Mouse (Mus musculus) liver, embryonic 14.5 days (tissue): ENCODE measurements around the gene Adam19.

Source experiments
- CTCF ChIP-seq: IDR thresholded peaks from 2 replicates; pipeline ENCODE4 v1.5.1; 2016; ENCODE audit warnings: antibody characterized with exemption, low read depth, control low read depth
- EP300 ChIP-seq: IDR thresholded peaks from 2 replicates; pipeline ENCODE4 v1.6.1; 2016; ENCODE audit warnings: antibody characterized with exemption, low read depth

- no peak for TF ChIP-seq CTCF
- TF ChIP-seq EP300 = no peak
Observed at GRCm38 (mm10) chr11:46123328-46123866, 67.6 kb downstream of the Adam19 start.
